Mouse (Mus musculus) embryonic facial prominence, embryonic 10.5 days (tissue): Measurements from ENCODE around the gene Taok1. TPM values are rescaled to one million over a fixed set of nuclear protein-coding genes. Genes with fewer than 3 reads are reported as not detected.

Source experiments
- DNase-seq: peaks from one replicate; pipeline ENCODE4 v3.0.0-alpha.2; 2017; ENCODE audit warnings: low spot score
- H3K27ac ChIP-seq: fragments of 300-500 bp; sonication (generic); replicated peaks from 2 replicates; pipeline ENCODE4 v1.5.1; 2016; ENCODE audit warnings: mild to moderate bottlenecking
- H3K27me3 ChIP-seq: fragments of 300-500 bp; sonication (generic); replicated peaks from 2 replicates; pipeline ENCODE4 v1.6.1; 2016; ENCODE audit warnings: low read depth, mild to moderate bottlenecking; ENCODE audit not compliant: poor library complexity, severe bottlenecking
- H3K36me3 ChIP-seq: fragments of 300-500 bp; sonication (generic); replicated peaks from 2 replicates; pipeline ENCODE4 v1.6.1; 2016; ENCODE audit warnings: mild to moderate bottlenecking, moderate library complexity
- H3K4me1 ChIP-seq: fragments of 300-500 bp; sonication (generic); 2 replicates; pipeline ENCODE4 v1.6.1; 2016
- H3K4me3 ChIP-seq: fragments of 300-500 bp; sonication (generic); 2 replicates; pipeline ENCODE4 v1.5.1; 2016; ENCODE audit warnings: mild to moderate bottlenecking, moderate library complexity
- H3K9me3 ChIP-seq: fragments of 300-500 bp; sonication (generic); 2 replicates; pipeline ENCODE4 v1.6.1; 2016; ENCODE audit warnings: mild to moderate bottlenecking
- WGBS: fragments of 180-500 bp; shearing (Covaris S2); methylation state at CpG from one replicate; pipeline ENCODE4 v1.1.7; 2016; 5-methylcytosine and 5-hydroxymethylcytosine counted together
- polyA plus RNA-seq: library from polyadenylated mRNA; unstranded; fragments of >200 nt; fragmentation: Nextera tagmentation; extraction: Ambion mirVana; gene quantifications from 2 replicates; pipeline ENCODE4 v1.2.1, GENCODE M21; 2016

The Taok1 gene
- polyA plus RNA-seq, 1 experiment from 2014 or later: 13.5 TPM

- under 1% methylated on average over 18 of the region's 18 CpGs for WGBS
- H3K27me3 ChIP-seq: no peaks in the 10 kb centered on the region
- no peaks in the 10 kb centered on the region for H3K9me3 ChIP-seq
- H3K4me1 ChIP-seq: peaks cover 91% of the 10 kb centered on the region
- H3K27ac ChIP-seq: peak overlapping the region; percentile 90
- DNase-seq: peak; percentile 57
- H3K36me3 ChIP-seq: peaks cover 13% of the 10 kb centered on the region; the same call in 1 of the 2 replicates
- H3K4me3 ChIP-seq: peak overlapping the region; percentile 85
Measured at GRCm38 (mm10) chr11:77492311-77492871, 115.2 kb downstream of the Taok1 start.

GRCm38 (mm10) chr11:77491502-77492291 is 115.9 kb downstream of the Taok1 start:
- under 1% methylated on average over 23 of the region's 23 CpGs for WGBS
- Histone ChIP-seq H3K27me3 (no peaks in the 10 kb centered on the region), H3K9me3 (no peaks in the 10 kb centered on the region), H3K27ac (peak overlapping the region; percentile 90), H3K4me1 (peaks cover 91% of the 10 kb centered on the region), H3K4me3 (peak overlapping the region; percentile 85), H3K36me3 (peaks cover 17% of the 10 kb centered on the region; the same call in 1 of the 2 replicates)
- peak; percentile 88 for DNase-seq

- H3K27me3 ChIP-seq: no peaks in the 10 kb centered on the region
- peaks cover 92% of the 10 kb centered on the region for H3K4me1 ChIP-seq
- WGBS: under 1% methylated on average over 13 of the region's 13 CpGs
- H3K9me3 ChIP-seq: no peaks in the 10 kb centered on the region
- peak overlapping the region; percentile 85 for H3K4me3 ChIP-seq
- peak; percentile 98 for DNase-seq
- H3K36me3 ChIP-seq: peaks cover 17% of the 10 kb centered on the region; the same call in 1 of the 2 replicates
- peak overlapping the region; percentile 90 for H3K27ac ChIP-seq
Measured at GRCm38 (mm10) chr11:77491123-77491501, 116.5 kb downstream of the Taok1 start.

GRCm38 (mm10) chr11:77490451-77490850 is 117.2 kb downstream of the Taok1 start:
- Histone ChIP-seq H3K27ac (peak overlapping the region; percentile 94), H3K4me1 (peaks cover 92% of the 10 kb centered on the region), H3K27me3 (no peaks in the 10 kb centered on the region), H3K36me3 (peaks cover 13% of the 10 kb centered on the region; the same call in 1 of the 2 replicates), H3K4me3 (peak overlapping the region; percentile 85), H3K9me3 (no peaks in the 10 kb centered on the region)
- WGBS: 69% methylated on average over 6 of the region's 6 CpGs
- no peak for DNase-seq

GRCm38 (mm10) chr11:77489591-77490235 is 117.9 kb downstream of the Taok1 start, which contains the start of gene Ankrd13b:
TSS of gene Ankrd13b (minus strand) at chr11:77489678.
- DNase-seq: peak; percentile 87
- no peaks in the 10 kb centered on the region for H3K9me3 ChIP-seq
- H3K27me3 ChIP-seq: no peaks in the 10 kb centered on the region
- peak within 1 kb of the TSS; percentile 85 for H3K4me3 ChIP-seq
- H3K36me3 ChIP-seq: peaks cover 13% of the 10 kb centered on the region; the same call in 1 of the 2 replicates
- under 1% methylated on average over 86 of the region's 87 CpGs for WGBS
- peaks cover 92% of the 10 kb centered on the region for H3K4me1 ChIP-seq
- peak within 1 kb of the TSS; percentile 94 for H3K27ac ChIP-seq

- H3K27ac ChIP-seq: peak overlapping the region; percentile 94
- H3K27me3 ChIP-seq: no peaks in the 10 kb centered on the region
- H3K36me3 ChIP-seq: peaks cover 13% of the 10 kb centered on the region; the same call in 1 of the 2 replicates
- DNase-seq: peak; percentile 59
- H3K4me1 ChIP-seq: peaks cover 84% of the 10 kb centered on the region
- 2% methylated on average over 55 of the region's 55 CpGs for WGBS
- no peaks in the 10 kb centered on the region for H3K9me3 ChIP-seq
- peak overlapping the region; percentile 85 for H3K4me3 ChIP-seq
Measured at GRCm38 (mm10) chr11:77488771-77489581, 118.6 kb downstream of the Taok1 start.

- Histone ChIP-seq H3K4me1 (peaks cover 76% of the 10 kb centered on the region), H3K27me3 (no peaks in the 10 kb centered on the region), H3K27ac (peak overlapping the region; percentile 21; the same call in 1 of the 2 replicates), H3K4me3 (peak overlapping the region; percentile 11; the same call in 1 of the 2 replicates), H3K9me3 (no peaks in the 10 kb centered on the region), H3K36me3 (peaks cover 16% of the 10 kb centered on the region; the same call in 1 of the 2 replicates)
- no peak for DNase-seq
- WGBS: 81% methylated on average over 5 of the region's 5 CpGs
Measured at GRCm38 (mm10) chr11:77486798-77487197, 120.8 kb downstream of the Taok1 start.

GRCm38 (mm10) chr11:77485229-77485628 is 122.4 kb downstream of the Taok1 start:
- 63% methylated on average over 6 of the region's 6 CpGs for WGBS
- H3K9me3 ChIP-seq: no peaks in the 10 kb centered on the region
- peaks cover 60% of the 10 kb centered on the region for H3K4me1 ChIP-seq
- peaks cover 21% of the 10 kb centered on the region; the same call in 1 of the 2 replicates for H3K36me3 ChIP-seq
- no peak overlapping the region for H3K27ac ChIP-seq
- H3K27me3 ChIP-seq: no peaks in the 10 kb centered on the region
- H3K4me3 ChIP-seq: peak overlapping the region; percentile 11; the same call in 1 of the 2 replicates
- no peak for DNase-seq

GRCm38 (mm10) chr11:77483510-77484255 is 123.9 kb downstream of the Taok1 start:
- WGBS: 75% methylated on average over 11 of the region's 11 CpGs

GRCm38 (mm10) chr11:77483043-77483442 is 124.6 kb downstream of the Taok1 start:
- no peaks in the 10 kb centered on the region for H3K9me3 ChIP-seq
- WGBS: 75% methylated on average over 3 of the region's 3 CpGs
- peaks cover 21% of the 10 kb centered on the region; the same call in 1 of the 2 replicates for H3K36me3 ChIP-seq
- H3K4me1 ChIP-seq: peaks cover 42% of the 10 kb centered on the region
- H3K4me3 ChIP-seq: no peak overlapping the region
- DNase-seq: no peak
- no peak overlapping the region for H3K27ac ChIP-seq
- H3K27me3 ChIP-seq: no peaks in the 10 kb centered on the region

More at GRCm38 (mm10) chr11:77483510-77484255, 123.9 kb downstream of the Taok1 start:
- Histone ChIP-seq H3K4me3 (no peak overlapping the region), H3K4me1 (peaks cover 49% of the 10 kb centered on the region), H3K9me3 (no peaks in the 10 kb centered on the region), H3K36me3 (peaks cover 21% of the 10 kb centered on the region; the same call in 1 of the 2 replicates), H3K27ac (no peak overlapping the region), H3K27me3 (no peaks in the 10 kb centered on the region)
- DNase-seq: no peak
